Mouse (Mus musculus) 3134 (cell line): ENCODE data around the gene Zfp655.
A peak's percentile ranks its signal among the peaks of the same experiment; 100 is the strongest.
"Not testable (repeated sequence)": the region's sequence is repeated elsewhere in the genome, so short reads cannot be mapped to it uniquely, and the experiment has no call there.

Experiments
- DNase-seq: peaks from one replicate; pipeline ENCODE4 v3.0.0-alpha.2; 2011; ENCODE audit warnings: low spot score; ENCODE audit not compliant: insufficient read length; ENCODE audit errors: extremely low read depth

The Zfp655 gene

GRCm38 (mm10) chr5:145231367-145231871 is at the start of gene Zfp655:
Gene Zfp655 (plus strand): TSS chr5:145231715.
- peak; percentile 97 for DNase-seq

- no peak for DNase-seq
Measured at GRCm38 (mm10) chr5:145185244-145185643, 46.3 kb upstream of the Zfp655 start.

GRCm38 (mm10) chr5:145189416-145189815 is 42.1 kb upstream of the Zfp655 start:
- DNase-seq = no peak

- DNase-seq = no peak
Measured at GRCm38 (mm10) chr5:145190373-145190772, 41.1 kb upstream of the Zfp655 start.

- DNase-seq = peak; percentile 96
Measured at GRCm38 (mm10) chr5:145190875-145191798, 40.4 kb upstream of the Zfp655 start.

GRCm38 (mm10) chr5:145191962-145192361 is 39.6 kb upstream of the Zfp655 start, which contains the start of gene Atp5j2:
Gene Atp5j2 (minus strand): TSS chr5:145192062.
- no peak for DNase-seq

- no peak for DNase-seq
Measured at GRCm38 (mm10) chr5:145200387-145200786, 31.1 kb upstream of the Zfp655 start.

- DNase-seq = peak; percentile 54
Measured at GRCm38 (mm10) chr5:145201321-145201991, 30.1 kb upstream of the Zfp655 start, which contains the start of gene Zkscan14. Gene Zkscan14 (minus strand): TSS chr5:145201868.

GRCm38 (mm10) chr5:145202446-145202845 is 29.1 kb upstream of the Zfp655 start:
- DNase-seq = no peak

GRCm38 (mm10) chr5:145203936-145204691 is 27.4 kb upstream of the Zfp655 start, which contains the start of gene Zkscan5:
Gene Zkscan5 (plus strand): TSS chr5:145204562.
- DNase-seq = peak; percentile 95

- DNase-seq = peak; percentile 51
Measured at GRCm38 (mm10) chr5:145205041-145205440, 26.5 kb upstream of the Zfp655 start.

GRCm38 (mm10) chr5:145207385-145207784 is 24.1 kb upstream of the Zfp655 start:
- no peak for DNase-seq

GRCm38 (mm10) chr5:145207954-145208353 is 23.6 kb upstream of the Zfp655 start:
- no peak for DNase-seq

- not testable (repeated sequence) for DNase-seq
Measured at GRCm38 (mm10) chr5:145208391-145208790, 23.1 kb upstream of the Zfp655 start.

GRCm38 (mm10) chr5:145211340-145211739 is 20.2 kb upstream of the Zfp655 start:
- no peak for DNase-seq

GRCm38 (mm10) chr5:145212216-145212615 is 19.3 kb upstream of the Zfp655 start:
- no peak for DNase-seq

- DNase-seq = no peak
Measured at GRCm38 (mm10) chr5:145213505-145213904, 18.0 kb upstream of the Zfp655 start.

GRCm38 (mm10) chr5:145214679-145215078 is 16.8 kb upstream of the Zfp655 start:
- no peak for DNase-seq

GRCm38 (mm10) chr5:145217746-145218145 is 13.8 kb upstream of the Zfp655 start:
- no peak for DNase-seq

GRCm38 (mm10) chr5:145218206-145218605 is 13.3 kb upstream of the Zfp655 start:
- DNase-seq = no peak
